Mouse (Mus musculus) thymus, adult 18-20 months (tissue): ENCODE results near the gene Sufu.

Experiments used
- DNase-seq, 2 experiments: peaks; one replicate each; pipeline ENCODE4 v3.0.0; 2022; ENCODE audit warnings: mixed read lengths in 2 of 2

Sufu gene

DNA sequence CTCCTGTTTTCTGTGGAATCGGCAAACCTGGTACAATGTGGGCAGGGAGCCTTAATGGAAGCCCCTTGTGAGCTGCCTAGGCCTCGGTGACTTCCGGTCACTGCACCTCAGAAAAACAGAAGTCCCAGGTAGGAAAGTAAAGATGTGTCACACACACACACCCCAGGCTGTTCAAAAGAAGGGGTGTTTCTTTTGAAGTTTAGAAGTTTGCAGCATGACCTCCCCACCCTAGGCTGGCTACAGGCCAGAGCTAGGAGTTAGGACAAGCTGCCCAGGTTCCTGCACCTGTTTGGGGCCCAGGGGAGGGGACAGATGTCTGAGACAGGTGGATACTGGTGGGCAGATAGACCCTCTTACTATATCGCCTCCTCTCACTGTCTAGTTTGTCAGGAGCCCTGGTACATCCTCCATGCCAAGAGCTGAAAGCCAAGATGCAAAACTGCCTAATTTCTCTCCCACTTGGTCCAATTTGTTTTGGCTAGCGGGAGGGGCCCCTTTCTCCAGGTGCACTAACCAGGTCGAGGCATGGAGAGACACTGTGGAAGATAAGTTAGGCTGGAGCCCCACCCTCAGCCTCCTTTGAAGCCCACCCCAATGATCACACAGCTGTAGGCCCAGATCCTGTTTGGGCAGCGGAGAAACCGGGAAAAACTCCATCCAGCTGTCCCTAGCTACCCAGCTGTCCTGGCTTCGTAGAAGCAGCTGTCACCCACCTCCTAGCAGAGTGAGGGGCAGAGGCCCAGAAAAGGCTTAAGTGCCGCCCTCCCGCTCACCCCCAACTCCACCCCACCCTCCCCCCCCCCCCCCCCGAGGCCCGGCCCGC, 121.0 kb downstream of the Sufu start:
- no peak for DNase-seq

DNA sequence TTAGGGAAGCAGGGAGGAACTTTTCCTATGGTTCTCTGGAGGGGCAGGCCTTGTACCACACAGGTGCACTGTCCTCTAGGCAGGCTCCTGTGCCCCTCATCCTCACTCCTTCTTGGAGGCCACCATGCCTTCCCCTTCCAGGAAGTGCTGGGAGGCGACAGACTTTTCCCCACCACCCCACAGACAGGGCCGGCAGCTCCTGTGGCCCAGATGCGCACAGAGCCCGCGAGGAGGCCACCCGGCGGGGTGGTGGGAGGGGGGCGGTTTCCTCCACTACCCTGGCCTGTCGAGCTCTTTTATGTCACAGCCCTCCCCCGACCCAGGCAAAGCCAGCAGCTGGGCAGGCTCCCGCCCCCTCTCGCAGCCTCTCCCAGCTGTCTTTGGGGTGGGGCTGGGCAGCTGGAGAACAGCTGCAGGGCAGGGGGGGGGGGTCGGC, 121.7 kb downstream of the Sufu start:
- DNase-seq, result peak; percentile 77 to 88

DNA sequence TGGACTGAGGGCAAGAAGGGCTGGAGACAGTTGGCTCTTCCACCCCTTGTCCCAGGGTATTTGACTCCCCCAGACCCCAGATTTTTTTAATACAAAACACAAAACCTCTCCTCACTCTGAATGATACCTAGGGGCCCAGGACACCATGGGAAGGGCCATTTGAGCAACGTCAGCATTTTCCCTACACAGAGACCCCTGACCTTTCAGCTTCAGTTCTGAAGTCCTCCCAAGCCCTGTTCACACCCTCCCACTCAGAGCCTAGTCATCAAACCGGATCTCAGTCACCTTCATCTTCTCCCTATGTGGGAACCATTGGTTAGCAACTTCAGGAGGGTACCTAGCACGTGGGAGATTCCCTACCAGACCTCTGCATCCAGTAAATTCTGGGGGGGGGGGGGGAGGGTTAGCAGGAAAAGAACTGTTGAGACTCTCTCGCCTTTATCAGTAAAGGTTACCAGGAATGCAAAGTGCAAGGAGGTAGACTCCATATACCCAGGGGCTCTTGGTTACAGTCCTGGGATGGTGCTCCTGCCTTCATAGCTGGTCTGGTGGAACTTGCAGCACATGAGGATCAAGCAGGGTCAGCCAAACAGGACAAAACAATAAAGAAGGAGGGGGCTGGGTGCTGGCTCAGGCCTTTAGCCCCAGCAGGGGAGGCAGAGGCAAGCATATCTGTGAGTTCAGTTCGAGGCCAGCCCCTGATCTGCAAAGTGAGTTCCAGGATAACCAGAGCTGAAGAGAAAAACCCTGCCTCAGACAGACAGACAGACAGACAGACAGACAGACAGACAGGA, 122.3 kb downstream of the Sufu start:
- no peak for DNase-seq

DNA sequence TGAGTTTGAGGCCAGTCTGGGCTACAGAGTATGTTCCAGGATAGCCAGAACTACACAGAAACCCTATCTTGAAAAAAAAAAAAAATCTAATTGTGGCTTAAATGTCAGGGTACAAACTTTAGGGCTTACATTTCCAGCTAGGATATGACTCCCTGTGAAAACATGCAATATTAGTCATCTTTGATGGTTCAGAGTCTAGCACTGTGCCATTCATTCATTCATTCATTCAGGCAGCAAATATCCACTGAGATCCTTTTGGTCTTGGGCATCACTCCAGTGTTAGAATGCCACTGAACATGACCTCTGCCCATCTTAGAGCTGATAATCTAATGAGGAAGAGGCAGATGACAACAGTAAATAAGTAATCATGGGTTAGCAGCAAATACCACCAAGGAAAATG, 125.0 kb downstream of the Sufu start:
- DNase-seq, result no peak

DNA sequence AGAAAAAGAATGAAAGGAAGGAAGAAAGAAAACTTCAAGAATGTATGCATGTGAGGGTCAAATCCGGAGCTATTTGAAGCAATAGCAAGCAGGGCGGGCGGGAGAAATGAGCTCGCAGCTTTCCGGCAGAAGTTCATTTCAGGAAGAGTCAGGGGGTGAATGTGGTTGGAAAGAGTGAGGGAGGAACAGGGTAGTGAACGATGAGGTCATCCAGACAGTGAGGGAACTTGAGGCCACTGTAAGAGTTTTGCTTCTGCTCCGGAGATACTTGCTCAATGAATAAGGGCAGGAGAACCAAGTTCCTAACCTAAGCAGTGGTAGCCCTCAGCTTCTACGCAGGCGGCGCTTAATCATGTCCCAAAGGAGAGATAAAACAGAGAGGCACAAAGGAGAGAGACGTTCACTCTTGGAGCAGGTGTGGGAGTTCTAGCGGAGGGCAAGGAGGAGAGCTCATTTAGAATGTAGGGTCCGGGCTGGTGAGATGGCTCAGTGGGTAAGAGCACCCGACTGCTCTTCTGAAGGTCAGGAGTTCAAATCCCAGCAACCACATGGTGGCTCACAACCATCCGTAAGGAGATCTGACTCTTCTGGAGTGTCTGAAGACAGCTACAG, 125.8 kb downstream of the Sufu start:
- no peak for DNase-seq

DNA sequence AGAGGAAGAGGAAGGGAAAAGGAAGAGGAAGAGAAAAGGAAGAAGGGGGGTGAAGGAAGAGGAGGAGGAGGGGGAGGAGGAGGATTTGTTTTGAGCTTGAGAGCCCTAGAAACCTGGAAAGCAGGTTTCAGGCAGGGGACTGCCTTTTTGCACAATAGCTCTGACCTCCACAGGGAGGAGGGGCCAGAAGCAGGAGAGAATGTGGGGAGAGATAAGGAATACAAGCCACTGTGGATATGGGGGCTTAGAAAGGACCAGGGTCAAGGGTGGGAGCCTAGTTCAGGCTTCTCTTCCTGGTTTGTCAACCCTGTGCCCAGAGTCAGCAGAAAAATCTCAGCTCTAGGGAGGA, 126.4 kb downstream of the Sufu start:
- no peak for DNase-seq

DNA sequence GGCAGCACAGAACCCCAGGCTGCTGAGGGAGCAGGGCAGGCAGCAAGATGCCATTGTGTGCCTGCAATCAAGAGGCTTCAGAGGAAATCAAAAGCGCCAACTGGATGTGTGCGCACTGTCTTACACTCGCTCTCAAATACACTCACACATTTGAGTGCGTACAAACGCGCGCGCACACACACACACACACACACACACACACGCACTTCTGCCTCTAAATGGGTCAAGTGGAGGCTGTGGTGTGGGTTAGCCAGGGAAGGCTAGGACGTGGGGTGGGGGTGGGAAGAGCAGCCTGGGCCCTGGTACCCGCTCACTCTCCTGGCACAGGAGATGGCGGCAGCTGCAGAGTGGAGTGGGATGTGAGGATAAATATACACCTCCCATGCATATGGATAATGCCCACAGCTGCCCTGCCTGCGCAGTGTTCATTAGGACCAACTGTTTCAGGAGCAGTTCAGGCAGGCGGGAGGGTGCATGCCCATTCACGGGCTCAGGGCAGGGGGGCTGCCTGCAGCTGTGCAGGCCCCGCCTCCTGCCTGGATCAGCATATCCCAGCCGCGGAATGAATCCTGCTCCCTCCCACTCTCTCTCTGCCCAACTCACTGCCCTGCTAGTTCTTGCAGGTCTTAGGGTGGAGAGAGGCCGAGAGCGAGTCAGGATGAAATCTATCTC, 126.9 kb downstream of the Sufu start:
- no peak for DNase-seq

DNA sequence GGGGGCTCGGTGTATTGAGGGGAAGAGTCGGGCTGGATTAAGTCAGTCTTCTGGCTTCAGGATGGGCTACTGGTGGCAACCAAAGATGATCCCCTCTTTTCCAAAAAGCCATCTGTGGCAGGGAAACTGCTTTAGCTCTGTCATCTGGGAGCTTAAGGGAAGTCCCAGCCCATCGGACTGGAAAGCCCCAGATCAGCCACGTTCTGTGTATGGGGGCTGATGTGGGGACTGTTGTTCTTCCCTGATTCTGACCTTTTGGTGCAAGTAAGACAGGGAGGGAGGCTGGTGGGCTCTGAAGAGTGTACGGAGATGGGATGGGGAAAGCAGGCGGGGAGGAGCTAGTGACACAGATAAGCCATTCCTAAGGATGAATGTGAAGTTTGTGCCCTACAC, 127.5 kb downstream of the Sufu start:
- DNase-seq, result no peak

DNA sequence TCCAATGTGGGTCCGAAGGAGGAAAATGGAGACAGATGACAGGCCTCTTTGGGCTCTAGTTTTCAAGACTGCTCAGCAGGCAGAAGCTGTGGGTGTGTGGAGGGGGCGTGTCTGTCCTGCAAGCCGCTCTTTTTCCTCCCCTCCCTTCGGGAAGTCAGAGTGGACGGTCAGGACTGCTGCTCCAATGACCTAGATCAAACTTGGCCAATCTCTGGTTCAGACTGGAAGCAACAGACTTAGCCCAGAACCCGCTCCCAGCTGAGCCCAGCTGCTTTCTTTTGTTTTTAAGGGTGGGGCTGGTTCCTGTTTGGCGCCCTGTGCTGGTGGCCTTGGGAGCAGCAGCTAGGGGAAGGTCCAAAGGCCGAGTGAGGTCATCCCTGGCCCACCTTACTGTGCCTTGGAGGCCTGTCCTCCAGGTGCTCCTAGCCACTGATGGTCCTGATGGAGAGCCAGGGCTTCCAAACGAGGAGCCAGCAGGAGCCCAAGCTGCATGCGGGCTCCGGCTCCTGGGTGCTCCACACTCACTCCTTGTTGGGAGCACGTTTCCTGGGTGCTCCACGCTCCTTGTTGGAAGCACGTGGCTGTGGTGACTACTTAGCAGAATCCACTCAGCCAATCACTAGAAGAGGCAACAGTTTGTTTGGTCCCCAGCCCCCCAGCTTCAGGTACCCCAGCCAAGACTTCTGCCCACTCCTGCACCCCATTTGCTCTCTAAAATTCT, 128.1 kb downstream of the Sufu start:
- no peak for DNase-seq

DNA sequence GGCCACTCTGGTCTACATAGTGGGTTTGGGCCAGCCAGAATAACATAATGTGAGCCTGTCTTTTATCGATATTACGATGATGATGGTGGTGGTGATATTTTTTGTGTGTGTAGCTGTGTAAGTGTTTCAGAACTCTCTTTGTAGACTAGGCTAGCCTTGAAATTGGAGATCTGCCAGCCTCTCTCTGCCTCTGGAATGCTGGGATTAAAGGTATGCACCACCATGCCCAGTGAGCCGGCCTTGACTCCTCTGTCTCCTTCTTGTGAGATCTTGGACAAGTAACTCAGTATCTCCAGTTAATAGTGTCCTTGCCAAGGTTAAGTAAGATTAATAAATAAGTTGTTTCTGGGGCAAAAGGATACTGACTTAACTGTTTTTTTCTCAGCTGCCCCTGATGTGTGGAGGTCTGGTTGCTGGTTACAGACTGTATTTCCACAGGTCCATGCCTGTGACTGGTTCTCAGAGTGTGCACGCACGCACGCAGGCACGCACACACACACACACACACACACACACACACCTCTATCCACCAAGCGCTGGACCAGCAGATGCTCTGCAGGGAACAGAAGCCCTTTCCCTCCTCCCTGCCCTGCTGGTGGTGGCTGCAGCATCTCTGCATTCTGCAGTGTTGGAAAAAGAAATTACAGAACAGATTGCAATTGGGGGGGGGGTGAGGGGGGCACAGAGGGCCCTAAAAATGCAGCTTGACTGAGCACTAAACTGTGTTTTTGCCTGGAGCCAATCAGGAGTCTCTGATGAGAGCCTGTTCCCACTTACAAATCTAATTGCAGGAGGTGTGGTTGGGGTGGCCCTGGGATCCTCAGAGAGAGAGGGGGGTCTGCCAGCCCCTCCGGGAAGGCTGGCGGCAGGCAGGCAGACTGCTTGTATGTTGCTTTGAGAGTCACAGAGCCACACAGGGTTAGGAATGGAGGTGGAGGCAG, 129.3 kb downstream of the Sufu start:
- DNase-seq, result no peak

DNA sequence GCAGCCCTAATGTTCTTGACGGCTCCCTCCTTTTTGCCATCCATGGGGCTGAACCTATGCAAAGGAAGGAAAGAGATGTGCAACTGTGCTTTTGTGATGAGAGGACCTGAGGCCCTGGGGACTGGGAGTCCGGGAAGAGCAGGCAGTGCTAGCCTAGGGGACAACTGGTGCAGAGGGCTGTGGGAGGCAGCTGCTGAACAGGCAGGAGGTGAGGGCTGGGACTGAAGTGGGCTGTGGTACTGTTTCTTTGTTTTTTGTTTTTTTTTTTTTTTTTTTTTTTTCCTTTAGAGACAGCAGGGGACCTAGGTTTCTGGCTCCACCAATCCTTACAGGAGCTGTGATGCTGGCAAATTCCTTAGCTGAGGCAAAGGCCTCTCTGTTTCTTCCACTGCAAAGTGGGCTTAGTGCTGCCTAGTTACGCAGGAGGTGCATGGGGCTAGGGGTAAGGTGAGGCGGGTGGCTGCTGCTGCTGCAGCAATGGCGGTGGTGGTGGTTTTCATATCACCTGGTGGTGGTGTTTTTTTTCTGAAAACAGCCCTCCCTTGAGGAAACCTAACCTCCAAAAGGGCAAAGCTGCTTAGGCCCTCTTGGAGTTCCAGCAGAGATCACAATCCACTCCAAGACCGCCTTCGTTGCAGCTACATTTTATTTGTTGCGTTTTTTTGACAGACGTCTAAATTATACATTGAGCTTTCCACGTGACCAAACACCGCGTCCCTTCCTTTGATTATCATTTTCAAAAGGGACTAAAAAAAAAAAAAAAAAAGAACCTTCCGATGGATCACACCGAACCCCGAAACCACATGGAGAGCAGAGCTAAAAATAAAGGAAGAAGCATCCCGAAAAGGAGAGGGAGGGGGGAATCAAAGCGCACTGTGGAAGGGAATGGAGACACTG, 131.2 kb downstream of the Sufu start:
- no peak for DNase-seq

DNA sequence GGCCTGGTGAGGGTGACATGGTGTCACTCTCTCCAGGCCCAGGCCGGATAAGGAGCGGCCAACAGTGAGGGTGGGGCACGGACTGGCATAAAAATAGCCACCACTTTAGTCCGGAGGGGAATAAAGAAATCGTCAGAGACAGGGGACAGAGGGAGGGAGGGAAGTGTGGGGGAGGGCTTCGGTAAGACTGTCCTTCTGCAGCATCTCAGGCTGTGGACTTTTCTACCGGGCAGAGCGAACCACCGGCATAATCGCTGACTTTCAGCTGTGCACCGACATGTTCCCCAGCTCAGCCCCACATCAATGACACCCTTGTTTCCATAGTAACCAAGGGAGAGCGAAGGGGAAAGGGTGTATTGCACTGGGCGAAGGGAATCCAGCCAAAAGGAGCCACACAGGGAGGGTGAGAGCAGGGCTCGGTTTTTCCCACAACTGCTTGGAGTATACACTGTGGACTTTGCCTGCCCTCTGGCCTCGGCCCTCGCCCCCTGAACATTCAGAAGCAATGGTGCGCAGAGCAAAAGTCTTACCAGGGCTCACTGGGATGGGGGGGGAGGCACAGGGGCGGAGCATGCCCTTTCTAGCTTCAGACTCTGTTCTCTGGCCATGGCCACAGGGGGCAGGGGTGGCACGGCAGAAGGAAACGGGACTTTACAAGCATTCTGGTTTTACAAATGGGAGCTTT, 132.0 kb downstream of the Sufu start:
- DNase-seq, result peak; percentile 65 to 73

DNA sequence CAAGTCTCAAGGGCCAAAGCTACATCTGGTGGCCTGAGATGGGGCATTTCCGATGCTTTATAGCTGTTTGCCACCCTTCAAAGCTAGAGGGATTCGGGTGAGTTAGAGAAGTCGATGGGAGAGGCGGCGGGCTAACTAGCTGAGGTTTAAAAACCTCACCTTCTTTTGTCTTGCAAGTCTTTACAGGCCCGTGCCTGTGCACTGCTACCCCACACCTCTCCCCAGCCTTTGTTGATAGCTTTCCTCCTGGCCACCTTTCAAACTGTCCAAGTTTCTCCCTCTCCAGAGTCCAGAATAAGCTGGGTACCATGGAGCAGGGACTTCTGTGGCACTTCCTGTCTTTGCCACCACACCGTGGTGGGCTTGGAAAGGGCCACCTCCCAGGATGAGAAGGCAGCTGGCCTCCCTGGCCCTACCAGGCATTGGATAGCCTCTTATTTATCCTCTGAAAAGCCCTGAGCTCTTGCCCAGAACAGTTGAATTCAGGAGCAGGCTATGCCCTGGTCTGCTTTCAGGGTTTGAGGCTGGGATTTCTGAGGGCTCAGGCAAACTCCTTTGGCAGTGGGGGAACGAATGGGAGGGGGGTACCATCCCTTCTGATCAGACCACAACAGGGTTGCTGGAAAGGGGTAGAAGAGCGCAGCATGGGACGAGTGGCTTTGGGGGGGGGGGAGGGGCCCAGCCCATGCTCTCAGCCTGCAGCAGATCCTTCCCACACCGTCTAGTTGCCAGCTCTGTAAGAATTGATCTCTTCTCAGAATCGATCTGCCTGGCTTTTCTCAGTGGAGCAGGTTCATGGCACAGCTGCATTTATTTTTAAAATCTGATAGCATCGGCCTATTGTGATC, 133.1 kb downstream of the Sufu start:
- no peak for DNase-seq

DNA sequence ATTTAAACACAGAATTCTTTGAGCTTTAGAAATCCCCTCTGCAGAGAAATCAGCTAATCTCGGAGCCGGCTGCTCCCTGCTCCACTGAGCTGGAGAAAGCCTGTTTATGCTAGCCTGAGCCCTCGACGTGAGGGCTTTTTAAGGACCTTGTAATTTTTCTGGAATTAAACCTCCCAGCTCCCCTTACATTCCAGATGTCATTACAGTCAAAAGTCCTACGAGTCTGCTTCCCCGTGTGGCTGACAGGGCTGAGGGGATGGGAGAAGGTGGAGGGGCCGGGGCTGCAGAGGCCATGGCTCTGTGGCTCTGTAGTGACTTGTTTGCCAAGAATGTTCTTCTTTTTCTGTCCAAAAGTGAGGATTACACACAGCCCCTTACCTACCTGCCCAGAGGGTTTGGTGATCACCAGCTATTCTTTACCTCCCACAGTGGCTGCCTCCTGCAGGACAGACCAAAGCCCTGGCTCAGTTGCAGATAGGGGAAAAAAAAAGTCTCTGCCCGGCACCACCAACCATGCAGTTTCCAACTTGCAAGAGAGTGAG, 133.8 kb downstream of the Sufu start:
- DNase-seq, result no peak

DNA sequence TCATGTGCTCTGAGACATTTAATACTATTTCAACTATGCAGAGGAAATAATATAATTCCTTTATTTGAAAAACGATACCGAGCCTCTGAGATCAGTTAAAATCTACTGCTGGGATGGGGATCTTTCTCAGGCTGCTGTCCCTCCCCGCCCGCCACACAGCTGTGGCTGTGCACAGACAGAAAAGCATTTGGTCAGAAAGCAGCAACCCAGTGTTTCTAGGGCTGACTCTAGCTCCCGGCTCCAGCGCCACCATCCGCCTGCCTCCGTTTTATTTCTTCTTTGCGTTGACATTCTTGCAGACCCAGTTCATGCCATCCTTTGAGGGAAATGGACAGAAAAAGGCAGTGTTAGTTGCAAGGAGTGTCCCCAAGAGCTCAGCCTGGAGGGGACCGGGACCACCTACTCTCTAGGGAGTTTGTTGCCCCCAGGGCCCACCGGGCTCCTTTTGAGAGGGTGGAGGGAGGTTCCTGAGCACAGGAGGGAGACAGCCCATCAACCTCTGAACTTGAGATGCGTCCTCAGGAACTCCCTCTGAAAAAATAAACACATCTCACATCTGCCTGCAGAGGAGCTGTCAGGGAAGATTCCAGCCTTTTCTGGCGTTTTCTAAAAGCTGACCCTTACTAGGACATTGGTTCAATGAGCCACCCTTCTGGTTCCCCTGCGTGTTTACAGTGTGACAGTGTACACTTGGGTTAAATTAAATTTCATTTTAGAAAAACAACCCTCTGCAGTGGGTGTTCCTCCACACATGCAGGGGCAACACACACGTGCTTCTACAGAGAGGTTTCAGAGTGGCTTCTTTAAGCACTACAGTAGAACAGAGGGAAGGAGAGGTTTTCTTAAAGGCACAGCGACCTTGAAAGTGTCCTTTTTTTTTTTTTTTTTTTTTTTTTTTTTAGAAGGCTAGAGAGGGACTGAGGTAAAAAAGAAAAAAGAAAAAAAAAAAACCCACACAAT, 134.7 kb downstream of the Sufu start:
- no peak for DNase-seq

DNA sequence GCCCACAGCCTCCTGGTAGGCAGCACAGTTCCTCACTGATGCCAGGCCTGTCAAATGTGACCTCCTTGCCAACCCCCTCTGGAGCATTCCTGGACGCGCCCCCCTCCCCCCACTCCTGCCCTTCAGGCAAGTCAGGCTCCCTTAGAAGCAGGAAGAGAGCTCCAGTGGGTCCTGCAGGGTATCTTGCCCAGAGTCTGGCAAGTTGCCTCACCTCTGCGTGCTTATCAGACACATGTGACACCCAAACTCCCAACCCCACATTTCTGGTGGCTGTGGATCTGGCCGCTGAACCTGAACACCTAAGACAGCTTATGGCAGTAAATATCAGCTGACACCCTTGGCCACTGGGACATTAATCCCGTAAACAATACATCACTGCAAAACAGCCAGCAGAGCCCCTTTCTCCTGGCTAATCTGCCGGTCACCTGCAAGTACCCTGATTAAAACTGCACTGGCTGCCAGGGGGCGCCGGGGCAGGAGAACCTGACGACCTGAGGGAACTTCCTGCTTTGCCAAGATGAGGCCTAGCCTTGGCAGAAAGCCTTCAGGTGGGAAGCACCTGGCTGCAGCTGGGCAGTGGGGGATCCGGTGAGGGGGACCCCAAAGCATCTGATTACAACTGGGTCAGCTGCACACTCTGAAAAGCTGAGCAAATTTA, 135.5 kb downstream of the Sufu start:
- DNase-seq, result no peak

DNA sequence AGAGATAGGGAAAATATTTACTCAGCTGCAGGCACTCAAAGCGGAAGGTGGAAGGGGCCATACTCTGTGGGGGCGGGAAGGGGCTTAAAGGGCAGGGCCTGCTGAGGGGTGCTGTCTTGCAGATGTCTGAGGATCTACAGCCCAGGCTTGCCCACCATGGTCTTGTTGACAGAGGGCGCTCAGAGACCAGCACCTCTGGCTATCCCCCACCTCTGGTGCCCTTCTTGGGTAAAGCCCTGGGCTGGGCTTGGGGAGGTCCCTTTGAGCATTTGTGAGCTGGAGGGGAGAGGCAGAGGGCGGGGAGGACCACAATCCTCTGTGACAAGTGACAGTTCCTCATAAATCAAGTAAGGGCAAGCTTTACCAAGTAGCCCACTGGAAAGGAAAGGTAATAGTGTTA, 136.4 kb downstream of the Sufu start:
- DNase-seq, result no peak
